Mouse (Mus musculus) retina, embryonic 14.5 days (tissue): Measurements from ENCODE around the gene Pmvk.

Source experiments
- DNase-seq: peaks from one replicate; pipeline ENCODE4 v3.0.0-alpha.2; 2015; ENCODE audit warnings: low spot score

Gene Pmvk

GRCm38 (mm10) chr3:89481488-89481887, 27.1 kb downstream of the Pmvk start:
- peak; percentile 50 for DNase-seq

DNA sequence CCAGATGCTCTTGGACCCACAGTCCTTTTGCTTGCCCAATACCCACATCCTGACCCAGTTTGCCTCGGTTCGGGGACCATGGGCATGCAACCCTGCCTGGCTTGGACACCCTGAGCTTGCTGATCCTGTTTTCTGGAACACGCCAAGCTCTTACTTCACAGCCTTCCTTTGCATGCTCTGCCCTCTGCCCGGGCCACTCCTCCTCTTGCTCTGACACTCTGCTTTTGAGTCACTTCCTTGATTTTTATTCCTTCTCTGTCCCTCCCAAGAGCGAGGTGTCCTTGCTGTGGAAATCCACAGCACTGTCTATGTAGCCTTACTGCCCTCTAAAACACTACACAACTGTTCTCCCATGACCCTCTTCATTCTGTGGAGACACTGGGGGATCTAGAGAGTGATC, 27.9 kb downstream of the Pmvk start:
- no peak for DNase-seq

DNA sequence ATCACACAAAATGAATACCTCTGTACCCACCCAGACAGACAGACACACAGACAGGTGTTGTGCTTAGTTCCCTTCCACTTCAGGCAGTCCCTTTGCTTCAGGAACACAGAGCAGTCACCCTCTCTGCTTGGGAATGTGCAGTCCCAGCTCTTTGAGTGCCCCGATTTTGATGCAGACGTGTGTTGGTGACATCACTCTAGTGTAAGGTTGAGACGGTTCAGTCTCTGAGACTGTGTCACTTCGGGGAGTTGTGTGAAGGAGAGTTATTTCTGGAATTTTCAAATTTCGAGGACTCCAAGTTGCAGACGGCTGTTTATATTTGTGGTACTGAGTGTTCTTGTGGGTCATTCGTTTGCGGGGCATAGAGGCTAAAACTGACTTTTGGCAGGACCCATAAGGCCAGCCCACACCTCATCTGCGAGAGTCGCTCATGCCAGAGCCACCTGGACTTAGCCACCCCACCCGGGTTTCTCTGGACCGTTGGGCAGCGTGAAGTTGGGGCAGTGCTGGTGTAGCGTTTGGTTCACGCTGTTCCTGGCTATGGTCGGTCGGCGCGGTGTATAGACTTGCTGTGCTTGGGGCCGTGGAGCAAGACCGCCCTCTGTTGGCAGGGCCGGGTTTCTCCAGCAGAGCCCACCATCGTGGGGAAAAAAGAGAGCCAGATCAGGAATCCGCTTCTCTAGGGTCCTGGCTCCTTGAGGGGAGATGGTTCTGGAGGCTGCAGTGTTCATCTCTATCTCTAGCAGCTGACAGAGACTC, 30.6 kb downstream of the Pmvk start:
- DNase-seq: peak; percentile 86

DNA sequence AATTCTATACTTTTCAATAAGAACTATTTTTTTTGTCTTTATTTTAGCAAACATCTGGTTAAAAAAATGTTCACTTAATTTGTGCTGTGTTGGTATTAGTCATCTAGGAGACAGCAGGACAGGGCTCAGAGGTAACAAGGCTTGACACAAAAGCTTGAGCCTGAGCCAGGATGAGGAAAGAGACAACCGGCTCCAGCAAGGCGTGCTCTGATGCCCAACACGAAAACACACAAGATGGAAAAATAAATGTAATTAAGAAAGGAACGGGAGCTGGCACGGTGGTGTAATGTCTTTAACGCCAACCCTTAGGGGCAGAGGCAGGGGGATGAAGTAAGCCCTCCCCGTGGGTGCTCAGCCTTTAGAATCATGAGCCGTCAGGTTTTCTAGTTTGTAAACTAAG, 31.8 kb downstream of the Pmvk start:
- DNase-seq: no peak

DNA sequence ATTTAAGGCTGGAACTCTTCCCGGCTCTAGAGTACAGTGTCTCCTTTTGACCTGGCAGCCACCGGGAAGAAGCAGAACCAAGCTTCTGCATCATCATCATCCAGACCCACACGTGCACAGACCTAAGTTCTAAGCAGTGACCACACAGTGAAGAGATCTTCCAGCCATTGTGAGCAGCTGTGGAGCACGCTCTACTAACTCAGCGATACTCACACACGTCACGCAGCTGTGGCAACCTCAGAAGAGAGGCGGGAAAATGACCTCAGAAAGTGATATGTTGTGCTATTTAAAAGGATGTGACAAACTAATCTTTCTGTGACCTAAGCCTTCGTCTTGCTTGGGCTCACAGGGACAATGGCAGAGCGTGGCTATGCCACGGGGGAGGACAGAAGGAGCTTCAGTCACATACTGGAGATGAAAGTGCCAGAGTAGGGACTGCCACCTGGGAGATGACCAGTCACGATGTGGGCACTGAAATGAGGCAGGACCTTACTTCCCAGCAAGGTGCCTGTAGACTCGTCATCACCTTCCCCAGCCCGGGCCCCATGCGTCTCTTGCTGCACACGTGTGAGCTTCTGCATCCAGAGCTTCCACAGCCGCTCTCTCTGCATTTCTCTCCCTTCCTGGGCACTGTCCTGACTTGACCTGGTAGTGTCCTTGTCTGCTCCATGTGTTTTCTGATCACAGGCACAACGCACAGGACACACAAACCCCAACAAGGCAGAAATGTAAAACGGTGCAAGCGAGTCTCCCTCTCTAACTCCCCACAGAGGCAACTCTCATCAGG, 32.8 kb downstream of the Pmvk start:
- peak; percentile 17 for DNase-seq

GRCm38 (mm10) chr3:89490790-89491189, 36.4 kb downstream of the Pmvk start:
- DNase-seq: no peak

- DNase-seq: no peak
Measured at GRCm38 (mm10) chr3:89491559-89491958, 37.2 kb downstream of the Pmvk start.

DNA sequence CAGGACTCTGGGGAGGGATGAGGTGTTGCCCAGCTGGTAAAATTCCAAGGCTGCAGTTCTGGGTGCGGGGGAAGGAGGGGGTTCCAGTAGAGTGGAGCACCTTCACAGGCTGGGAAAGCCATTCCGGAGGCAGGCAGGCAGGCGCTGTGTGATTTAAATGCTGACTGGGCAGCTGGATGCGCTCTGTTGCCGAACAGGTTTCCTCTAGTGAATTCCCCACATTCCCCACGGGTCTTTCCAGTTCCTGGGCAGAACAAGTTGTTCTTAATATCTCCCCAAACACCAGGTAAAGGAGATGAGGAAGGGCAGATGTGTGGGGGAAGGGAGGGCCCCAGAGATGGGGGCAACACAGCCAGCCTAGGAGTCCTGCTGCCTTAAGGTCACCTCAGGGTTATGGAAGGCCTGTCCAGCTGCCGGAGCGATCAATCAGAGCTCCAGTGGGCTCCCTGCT, 38.4 kb downstream of the Pmvk start:
- no peak for DNase-seq

DNA sequence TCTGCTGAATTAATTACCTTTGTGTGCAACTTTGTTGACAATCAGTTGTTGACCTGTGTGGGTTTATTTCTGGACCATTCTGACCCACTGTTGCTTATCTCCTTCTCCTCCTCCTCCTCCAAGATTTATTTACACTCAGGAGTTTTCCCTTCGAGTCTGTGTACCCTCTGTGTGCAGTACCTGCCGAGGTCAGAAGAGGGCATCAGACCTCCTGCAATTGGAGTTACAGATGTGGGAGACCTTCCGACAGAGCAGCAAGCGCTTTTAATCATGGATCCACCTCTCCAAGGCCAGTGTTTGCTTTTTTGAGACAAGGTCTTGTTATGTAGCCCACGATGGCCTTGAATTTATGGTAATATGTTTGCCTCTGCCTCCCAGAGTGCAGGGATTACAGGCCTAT, 40.3 kb downstream of the Pmvk start:
- no peak for DNase-seq

- DNase-seq: no peak
Measured at GRCm38 (mm10) chr3:89496366-89496765, 42.0 kb downstream of the Pmvk start.

- DNase-seq: no peak
Measured at GRCm38 (mm10) chr3:89499696-89500095, 45.4 kb downstream of the Pmvk start.

GRCm38 (mm10) chr3:89501486-89501885, 47.1 kb downstream of the Pmvk start:
- DNase-seq: no peak

- DNase-seq: no peak
Measured at GRCm38 (mm10) chr3:89502551-89502950, 48.2 kb downstream of the Pmvk start.

DNA sequence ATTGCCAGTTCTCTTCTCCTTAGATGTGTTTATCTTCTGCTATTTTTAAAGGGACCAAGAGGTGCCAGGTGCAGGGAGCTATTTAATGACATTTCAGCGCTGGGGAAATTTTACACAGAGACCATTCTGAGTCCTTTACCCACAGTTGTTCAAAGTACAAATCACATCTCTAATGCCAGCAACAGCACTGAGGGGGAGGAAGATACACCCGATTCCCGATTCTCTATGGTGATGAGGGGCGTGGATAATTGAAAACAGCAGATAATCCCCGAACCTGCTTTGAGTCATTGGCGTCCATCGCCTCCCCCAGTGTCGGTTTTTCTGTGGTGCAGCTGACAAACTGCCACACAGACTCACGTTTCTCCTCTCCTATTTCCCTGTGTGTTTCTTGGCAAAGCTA, 53.7 kb downstream of the Pmvk start:
- no peak for DNase-seq

- DNase-seq: peak; percentile 82
Measured at GRCm38 (mm10) chr3:89510979-89511378, 56.6 kb downstream of the Pmvk start.

GRCm38 (mm10) chr3:89511400-89511799, 57.1 kb downstream of the Pmvk start:
- peak; percentile 37 for DNase-seq

DNA sequence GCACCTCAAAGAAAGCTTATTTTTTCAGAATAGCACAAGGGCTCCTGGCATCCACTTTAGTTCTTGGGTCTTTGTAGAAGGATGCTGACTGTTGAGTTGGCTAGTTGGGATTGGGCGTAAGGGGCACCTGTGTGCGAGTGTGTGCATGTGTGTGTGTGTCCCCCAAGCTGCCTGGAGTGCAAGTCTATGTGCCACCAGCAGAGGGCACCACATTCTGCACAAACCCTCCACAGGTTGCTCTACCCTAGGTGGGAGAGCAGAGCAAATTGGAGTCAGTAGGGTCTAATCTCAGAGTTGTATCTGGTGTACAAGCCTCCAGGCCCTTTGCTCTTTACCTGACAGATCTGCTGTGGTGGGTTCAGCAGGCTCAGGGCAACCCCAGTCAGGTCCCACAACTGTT, 57.9 kb downstream of the Pmvk start:
- DNase-seq: peak; percentile 28

- no peak for DNase-seq
Measured at GRCm38 (mm10) chr3:89515444-89515843, 61.1 kb downstream of the Pmvk start.

- DNase-seq: no peak
Measured at GRCm38 (mm10) chr3:89516321-89516720, 62.0 kb downstream of the Pmvk start.
